Mouse (Mus musculus) midbrain, postnatal 0 days (tissue): ENCODE results near the gene Dnajb1. TPM values are rescaled to one million over a fixed set of nuclear protein-coding genes. Genes with fewer than 3 reads are reported as not detected.

Experiments used
- ATAC-seq: fragments of 200-750 bp; cut with Nextera tagmentation; 2 replicates; pipeline ENCODE4 v1.8.0; 2017; ENCODE audit warnings: moderate number of reproducible peaks, mild to moderate bottlenecking, moderate TSS enrichment, moderate library complexity; ENCODE audit not compliant: low FRiP score
- DNase-seq: peaks from one replicate; pipeline ENCODE4 v3.0.0-alpha.2; 2015; ENCODE audit warnings: low spot score
- H3K27ac ChIP-seq: fragments of 300-500 bp; sonication (generic); 2 replicates; pipeline ENCODE4 v1.5.1; 2014; ENCODE audit warnings: low read depth, mild to moderate bottlenecking, low read length, mixed read lengths
- H3K27me3 ChIP-seq: fragments of 300-500 bp; sonication (generic); 2 replicates; pipeline ENCODE4 v1.6.1; 2014; ENCODE audit warnings: low read length, control low read depth, mixed read lengths; ENCODE audit not compliant: insufficient read depth
- H3K36me3 ChIP-seq: fragments of 300-500 bp; sonication (generic); 2 replicates; pipeline ENCODE4 v1.6.1; 2014; ENCODE audit warnings: low read length, control low read depth, mixed read lengths; ENCODE audit not compliant: insufficient read depth
- H3K4me1 ChIP-seq: fragments of 300-500 bp; sonication (generic); 2 replicates; pipeline ENCODE4 v1.6.1; 2014; ENCODE audit warnings: mild to moderate bottlenecking, control low read depth, antibody characterized with exemption, low read length, mixed read lengths; ENCODE audit not compliant: insufficient read depth
- H3K4me2 ChIP-seq: fragments of 300-500 bp; sonication (generic); 2 replicates; pipeline ENCODE4 v1.6.1; 2014; ENCODE audit warnings: low read depth, mild to moderate bottlenecking, low read length, mixed read lengths; ENCODE audit not compliant: poor library complexity, severe bottlenecking
- H3K4me3 ChIP-seq: fragments of 300-500 bp; sonication (generic); 2 replicates; pipeline ENCODE4 v1.5.1; 2014; ENCODE audit warnings: low read depth, mild to moderate bottlenecking, low read length, moderate library complexity
- H3K9ac ChIP-seq: fragments of 300-500 bp; sonication (generic); replicated peaks from 2 replicates; pipeline ENCODE4 v1.6.1; 2014; ENCODE audit warnings: mild to moderate bottlenecking, low read length, moderate library complexity, mixed read lengths; ENCODE audit not compliant: poor library complexity, severe bottlenecking
- H3K9me3 ChIP-seq: fragments of 300-500 bp; sonication (generic); 2 replicates; pipeline ENCODE4 v1.6.1; 2016; ENCODE audit warnings: low read length, control low read depth
- CTCF ChIP-seq: IDR thresholded peaks from 2 replicates; pipeline ENCODE4 v1.5.1; 2016; ENCODE audit warnings: antibody characterized with exemption, mild to moderate bottlenecking
- WGBS: fragments of 180-500 bp; shearing (Covaris S2); extraction: QIAGEN DNeasy Blood & Tissue Kit; methylation state at CpG from one replicate; pipeline ENCODE4 v1.1.7; 2014; 5-methylcytosine and 5-hydroxymethylcytosine counted together
- polyA plus RNA-seq: library from polyadenylated mRNA; unstranded; fragments of >200 nt; fragmentation: Nextera tagmentation; extraction: Ambion mirVana; gene quantifications from 2 replicates; pipeline ENCODE4 v1.2.1, GENCODE M21; 2015
- total RNA-seq: library from RNA; depleted of rRNA; stranded (reverse); fragments of >200 nt; gene quantifications from 2 replicates; pipeline ENCODE4 v1.2.3, GENCODE M21; 2014; rRNA removed

Gene Dnajb1
- total RNA-seq (41.0 and 43.3 TPM in 2 replicates), polyA plus RNA-seq (60.3 and 72.4 TPM in 2 replicates)

- WGBS, result under 1% methylated on average over 65 of the region's 69 CpGs
- Histone ChIP-seq H3K4me1 (0 out of 2 replicates have a peak, but pooled peaks cover 11% of the 10 kb centered on the region), H3K27me3 (no peaks in the 10 kb centered on the region), H3K4me2 (peak within 1 kb of the TSS; percentile 82), H3K9me3 (no peaks in the 10 kb centered on the region), H3K27ac (peak within 1 kb of the TSS; percentile 96), H3K9ac (peak within 1 kb of the TSS; percentile 84), H3K4me3 (peak within 1 kb of the TSS; percentile 62), H3K36me3 (peaks cover 30% of the 10 kb centered on the region)
- no peak for TF ChIP-seq CTCF
- DNase-seq (peak; percentile 99), ATAC-seq (peak; percentile 98)
These were observed at the start of gene Dnajb1, which contains the start of gene Tecr for GRCm38 (mm10) chr8:83607661-83608397. Gene Dnajb1, plus strand, starts transcription at chr8:83608193. Gene Tecr, minus strand, starts transcription at chr8:83607971.

GRCm38 (mm10) chr8:83562669-83563068 is 45.3 kb upstream of the Dnajb1 start:
- 89% methylated on average over 3 of the region's 3 CpGs for WGBS
- DNase-seq, result no peak
- Histone ChIP-seq H3K27me3 (no peaks in the 10 kb centered on the region), H3K4me2 (no peak overlapping the region), H3K27ac (no peak overlapping the region), H3K9me3 (no peaks in the 10 kb centered on the region), H3K36me3 (no peaks in the 10 kb centered on the region), H3K4me3 (no peak overlapping the region), H3K4me1 (peaks cover 3% of the 10 kb centered on the region; the same call in 1 of the 2 replicates), H3K9ac (no peak overlapping the region)
- no peak for ATAC-seq
- TF ChIP-seq CTCF, result no peak

- no peaks in the 10 kb centered on the region for H3K27me3 ChIP-seq
- H3K9me3 ChIP-seq, result no peaks in the 10 kb centered on the region
- DNase-seq, result no peak
- peaks cover 9% of the 10 kb centered on the region; the same call in 1 of the 2 replicates for H3K4me1 ChIP-seq
- H3K36me3 ChIP-seq, result no peaks in the 10 kb centered on the region
- ATAC-seq, result no peak
- H3K9ac ChIP-seq, result no peak overlapping the region
- TF ChIP-seq CTCF, result no peak
- no peak overlapping the region for H3K4me2 ChIP-seq
- no peak overlapping the region for H3K4me3 ChIP-seq
- no peak overlapping the region for H3K27ac ChIP-seq
- WGBS, result 73% methylated on average over 4 of the region's 4 CpGs
These were observed 44.7 kb upstream of the Dnajb1 start for GRCm38 (mm10) chr8:83563246-83563645.

GRCm38 (mm10) chr8:83565731-83566375 is 42.1 kb upstream of the Dnajb1 start:
- ATAC-seq, result peak; percentile 2; the same call in 1 of the 2 replicates
- no peak overlapping the region for H3K4me3 ChIP-seq
- H3K9me3 ChIP-seq, result no peaks in the 10 kb centered on the region
- 74% methylated on average over 9 of the region's 9 CpGs for WGBS
- no peak overlapping the region for H3K4me2 ChIP-seq
- peak; percentile 38 for TF ChIP-seq CTCF
- H3K36me3 ChIP-seq, result peaks cover 11% of the 10 kb centered on the region
- H3K27me3 ChIP-seq, result no peaks in the 10 kb centered on the region
- H3K27ac ChIP-seq, result no peak overlapping the region
- DNase-seq, result no peak
- no peak overlapping the region for H3K9ac ChIP-seq
- peaks cover 9% of the 10 kb centered on the region; the same call in 1 of the 2 replicates for H3K4me1 ChIP-seq

GRCm38 (mm10) chr8:83566469-83567395 is 41.3 kb upstream of the Dnajb1 start, which contains the start of gene Ndufb7:
Gene Ndufb7, plus strand, starts transcription at chr8:83566671.
- no peaks in the 10 kb centered on the region for H3K9me3 ChIP-seq
- no peaks in the 10 kb centered on the region for H3K27me3 ChIP-seq
- H3K36me3 ChIP-seq, result peaks cover 18% of the 10 kb centered on the region
- peak within 1 kb of the TSS; percentile 87 for H3K9ac ChIP-seq
- H3K4me1 ChIP-seq, result peaks cover 9% of the 10 kb centered on the region; the same call in 1 of the 2 replicates
- H3K4me2 ChIP-seq, result peak within 1 kb of the TSS; percentile 97
- H3K4me3 ChIP-seq, result peak within 1 kb of the TSS; percentile 72
- under 1% methylated on average over 48 of the region's 48 CpGs for WGBS
- H3K27ac ChIP-seq, result peak within 1 kb of the TSS; percentile 83
- DNase-seq, result peak; percentile 94
- peak; percentile 99 for TF ChIP-seq CTCF
- ATAC-seq, result peak; percentile 88
